In genomic region chr6:124702784-124703103, GRCm38 (mm10) we compare ENCODE assay signal across 8 mouse cellular contexts. TPM values are rescaled to one million over a fixed set of nuclear protein-coding genes. Genes with fewer than 3 reads are reported as not detected.
DNase-seq lines count a peak whose midpoint lies in the region; ATAC-seq and TF ChIP-seq lines count a peak whose summit lies in the region.

No protein-coding gene starts in this region.

- H3K27ac ChIP-seq in liver, adult 2 months (replicated peaks; ENCODE audit: insufficient read depth, low read depth, low read length) = no peak overlapping the region
- H3K27ac ChIP-seq in stomach, embryonic 16.5 days (ENCODE audit: low read length) = no peak overlapping the region

- H3K4me2 ChIP-seq in stomach, embryonic 16.5 days (ENCODE audit: low read depth, low read length) = no peak overlapping the region

- DNase-seq in urinary bladder, postnatal 25 days (ENCODE audit: low spot score) = peak; percentile 61
- DNase-seq in urinary bladder, postnatal 10 days (ENCODE audit: low spot score) = no peak
- peak; percentile 78 for DNase-seq in embryo, embryonic 10.5 days (ENCODE audit: low spot score)
- DNase-seq in gastrocnemius, postnatal 36 days = peak; percentile 34 to 58
- DNase-seq in kidney, adult 8-10 months = peak; percentile 61 to 82
- DNase-seq in liver, adult 2 months (ENCODE audit: extremely low read depth, low read depth, low spot score) = peak; percentile 45
- DNase-seq in naive thymus-derived CD4-positive, alpha-beta T cell, adult 2 months (ENCODE audit: low read depth) = peak; percentile 86

- peaks cover 33% of the 10 kb centered on the region for H3K36me3 ChIP-seq in liver, adult 2 months (ENCODE audit: control insufficient read depth, insufficient read depth, low read length)
- peaks cover 18% of the 10 kb centered on the region for H3K36me3 ChIP-seq in stomach, embryonic 16.5 days (ENCODE audit: control insufficient read depth, insufficient read depth, low read length)

- H3K4me3 ChIP-seq in liver, adult 2 months (ENCODE audit: insufficient read depth, low read depth, low read length) = no peak overlapping the region
- H3K4me3 ChIP-seq in stomach, embryonic 16.5 days (replicated peaks; ENCODE audit: low read length) = no peak overlapping the region

- H3K9ac ChIP-seq in liver, adult 2 months (ENCODE audit: low read depth, low read length) = no peak overlapping the region
- H3K9ac ChIP-seq in stomach, embryonic 16.5 days (ENCODE audit: low read length) = no peak overlapping the region

- peak; percentile 88 for TF ChIP-seq CTCF in liver, adult 2 months (IDR thresholded peaks at IDR 0.05; ENCODE audit: low read depth, low read length)

- H3K27me3 ChIP-seq in liver, adult 2 months (ENCODE audit: control insufficient read depth, insufficient read depth, low read length) = no peaks in the 10 kb centered on the region
- no peaks in the 10 kb centered on the region for H3K27me3 ChIP-seq in stomach, embryonic 16.5 days (ENCODE audit: control insufficient read depth, insufficient read depth, low read length)

- peaks cover 4% of the 10 kb centered on the region; the same call in 1 of the 2 replicates for H3K79me2 ChIP-seq in liver, adult 2 months (ENCODE audit: control insufficient read depth, insufficient read depth, low read length)

- peak; percentile 52; the same call in 1 of the 2 replicates for ATAC-seq in stomach, embryonic 16.5 days (ENCODE audit: insufficient read depth, low FRiP score)

- TF ChIP-seq POLR2A in liver, adult 2 months (IDR thresholded peaks at IDR 0.05; ENCODE audit: extremely low read depth, insufficient read depth, low read length) = no peak

- intact Hi-C loops in gastrocnemius, postnatal 36 days (cut with DNase I) = no loop called here

- H3K4me1 ChIP-seq in liver, adult 2 months (ENCODE audit: control insufficient read depth, insufficient read depth, low read length) = peaks cover 22% of the 10 kb centered on the region
- no peaks in the 10 kb centered on the region for H3K4me1 ChIP-seq in stomach, embryonic 16.5 days (ENCODE audit: control insufficient read depth, insufficient read depth, low read length)

- no peaks in the 10 kb centered on the region for H3K9me3 ChIP-seq in stomach, embryonic 16.5 days (replicated peaks; ENCODE audit: control insufficient read depth, low read length)

- WGBS in liver, adult 2 months = 72% methylated on average over 3 of the region's 3 CpGs
- WGBS in stomach, embryonic 16.5 days = 47% methylated on average over 3 of the region's 3 CpGs

RNA-seq across cellular contexts. Expression of gene Emg1, which starts 9.2 kb away (rescaled TPM):
- total RNA-seq in gastrocnemius, postnatal 36 days (2021) = 10 to 100 TPM; 51.9 to 53.8 TPM
- 97.4 and 99.6 TPM in 2 replicates for total RNA-seq in liver, adult 2 months (2014; rRNA removed)
- polyA plus RNA-seq in liver, adult 2 months (2012; rRNA removed) = 46.0 and 56.3 TPM in 2 replicates
- polyA plus RNA-seq in stomach, embryonic 16.5 days (2015; fragmentation: Nextera tagmentation; extraction: Ambion mirVana) = 167 and 175 TPM in 2 replicates

RNA-seq across cellular contexts. Expression of gene Phb2, which starts 9.4 kb away (rescaled TPM):
- total RNA-seq in gastrocnemius, postnatal 36 days (2021) = 100 to 1,000 TPM; 140 to 161 TPM
- total RNA-seq in liver, adult 2 months (2014; rRNA removed) = 140 and 151 TPM in 2 replicates
- polyA plus RNA-seq in liver, adult 2 months (2012; rRNA removed) = 209 and 210 TPM in 2 replicates
- 282 and 303 TPM in 2 replicates for polyA plus RNA-seq in stomach, embryonic 16.5 days (2015; fragmentation: Nextera tagmentation; extraction: Ambion mirVana)

RNA-seq across cellular contexts. Expression of gene Ptpn6, which starts 35.8 kb away (rescaled TPM):
- total RNA-seq in gastrocnemius, postnatal 36 days (2021) = 1 to 10 TPM in 1 of 2 experiments, under 1 TPM in 1; 0.64 to 2.5 TPM
- total RNA-seq in liver, adult 2 months (2014; rRNA removed) = 16.7 and 19.7 TPM in 2 replicates
- 17.3 and 17.8 TPM in 2 replicates for polyA plus RNA-seq in liver, adult 2 months (2012; rRNA removed)
- 19.6 and 20.1 TPM in 2 replicates for polyA plus RNA-seq in stomach, embryonic 16.5 days (2015; fragmentation: Nextera tagmentation; extraction: Ambion mirVana)

RNA-seq across cellular contexts. Expression of gene Grcc10, which starts 38.4 kb away (rescaled TPM):
- total RNA-seq in gastrocnemius, postnatal 36 days (2021) = 100 to 1,000 TPM; 150 to 160 TPM
- 125 and 140 TPM in 2 replicates for total RNA-seq in liver, adult 2 months (2014; rRNA removed)
- 203 and 216 TPM in 2 replicates for polyA plus RNA-seq in liver, adult 2 months (2012; rRNA removed)
- polyA plus RNA-seq in stomach, embryonic 16.5 days (2015; fragmentation: Nextera tagmentation; extraction: Ambion mirVana) = 352 and 357 TPM in 2 replicates

RNA-seq across cellular contexts. Expression of gene Lpcat3, which starts 39.9 kb away (rescaled TPM):
- 10 to 100 TPM; 16.3 to 18.3 TPM for total RNA-seq in gastrocnemius, postnatal 36 days (2021)
- total RNA-seq in liver, adult 2 months (2014; rRNA removed) = 72.4 and 99.9 TPM in 2 replicates
- 172 and 188 TPM in 2 replicates for polyA plus RNA-seq in liver, adult 2 months (2012; rRNA removed)
- polyA plus RNA-seq in stomach, embryonic 16.5 days (2015; fragmentation: Nextera tagmentation; extraction: Ambion mirVana) = 84.1 and 86.8 TPM in 2 replicates
